Mouse (Mus musculus): ENCODE results near the gene Chchd3. TPM values are rescaled to one million over a fixed set of nuclear protein-coding genes. Genes with fewer than 3 reads are reported as not detected.

Chchd3 gene
- polyA plus RNA-seq, 1 experiment = 68.9 TPM

DNA sequence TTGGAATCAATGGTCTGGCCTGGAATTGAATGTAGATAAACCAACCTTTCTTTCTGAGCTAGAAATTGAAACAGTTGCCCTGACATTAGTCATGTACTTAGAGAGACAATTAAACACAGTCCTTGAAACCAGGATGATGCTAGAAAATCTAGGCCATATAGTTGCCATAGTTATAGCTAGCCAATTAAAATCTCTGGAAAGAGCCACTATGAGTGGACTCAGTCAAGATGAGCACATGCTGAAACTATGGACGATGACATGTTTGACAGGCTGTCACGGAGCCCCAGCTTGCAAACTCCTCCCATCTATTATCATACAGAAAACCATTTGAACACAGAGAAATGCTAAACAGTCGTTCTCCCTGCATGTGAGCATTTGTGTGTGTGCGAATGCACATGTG is 6.4 kb upstream of the Chchd3 start:
- no peak for DNase-seq
- TF ChIP-seq POLR2A (IDR thresholded peaks at IDR 0.05; ENCODE audit: control insufficient read depth, extremely low read depth, insufficient read depth, low read length, poor library complexity) (no peak), CTCF (IDR thresholded peaks at IDR 0.05; ENCODE audit: borderline replicate concordance, control insufficient read depth, extremely low read depth, insufficient read depth, low read length, poor library complexity) (no peak)
- Histone ChIP-seq H3K27ac (ENCODE audit: control insufficient read depth, insufficient read depth, low read length) (no peak overlapping the region), H3K36me3 (ENCODE audit: control insufficient read depth, insufficient read depth, low read length) (no peaks in the 10 kb centered on the region), H3K4me1 (replicated peaks; ENCODE audit: control insufficient read depth, insufficient read depth, low read length) (no peaks in the 10 kb centered on the region), H3K27me3 (ENCODE audit: control insufficient read depth, insufficient read depth, low read length) (no peaks in the 10 kb centered on the region), H3K4me3 (ENCODE audit: control insufficient read depth, insufficient read depth, low read length) (no peak overlapping the region)
- 85% methylated on average over 4 of the region's 4 CpGs for WGBS

- H3K4me1 ChIP-seq (replicated peaks; ENCODE audit: control insufficient read depth, insufficient read depth, low read length) = peaks cover 11% of the 10 kb centered on the region
- H3K36me3 ChIP-seq (ENCODE audit: control insufficient read depth, insufficient read depth, low read length) = peaks cover 3% of the 10 kb centered on the region; the same call in 1 of the 2 replicates
- no peaks in the 10 kb centered on the region for H3K27me3 ChIP-seq (ENCODE audit: control insufficient read depth, insufficient read depth, low read length)
- peak overlapping the region; percentile 62 for H3K4me3 ChIP-seq (ENCODE audit: control insufficient read depth, insufficient read depth, low read length)
- WGBS = 30% methylated on average over 7 of the region's 7 CpGs
- TF ChIP-seq CTCF (IDR thresholded peaks at IDR 0.05; ENCODE audit: borderline replicate concordance, control insufficient read depth, extremely low read depth, insufficient read depth, low read length, poor library complexity) = no peak
- no peak for TF ChIP-seq POLR2A (IDR thresholded peaks at IDR 0.05; ENCODE audit: control insufficient read depth, extremely low read depth, insufficient read depth, low read length, poor library complexity)
- no peak overlapping the region for H3K27ac ChIP-seq (ENCODE audit: control insufficient read depth, insufficient read depth, low read length)
- DNase-seq = peak; percentile 7
These were observed 784 bp downstream of the Chchd3 start for GRCm38 (mm10) chr6:33059276-33059675.

DNA sequence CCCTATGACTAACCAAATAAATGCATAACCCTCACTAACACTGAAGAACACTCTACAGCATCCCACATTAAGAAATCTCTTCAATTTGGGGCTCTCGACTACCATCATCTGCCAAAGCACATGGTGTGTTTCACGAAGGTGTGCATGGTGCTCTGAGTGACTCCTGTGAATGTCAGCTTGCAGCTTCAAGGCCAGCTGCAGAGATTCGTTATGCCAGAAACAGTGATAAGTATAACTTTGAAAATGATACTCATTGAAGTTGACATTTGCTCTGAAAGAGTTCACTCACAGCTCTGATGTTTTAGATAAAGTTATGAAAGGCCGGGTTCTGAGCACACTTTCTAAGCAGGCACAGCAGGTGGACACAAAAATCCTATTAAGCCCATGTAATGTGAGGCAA is 3.7 kb downstream of the Chchd3 start:
- Histone ChIP-seq H3K27ac (ENCODE audit: control insufficient read depth, insufficient read depth, low read length) (0 out of 2 replicates have a peak overlapping the region, but pooled peaks have one; percentile 37), H3K4me1 (replicated peaks; ENCODE audit: control insufficient read depth, insufficient read depth, low read length) (peaks cover 15% of the 10 kb centered on the region), H3K4me3 (ENCODE audit: control insufficient read depth, insufficient read depth, low read length) (no peak overlapping the region), H3K36me3 (ENCODE audit: control insufficient read depth, insufficient read depth, low read length) (peaks cover 3% of the 10 kb centered on the region; the same call in 1 of the 2 replicates), H3K27me3 (ENCODE audit: control insufficient read depth, insufficient read depth, low read length) (no peaks in the 10 kb centered on the region)
- no peak for TF ChIP-seq POLR2A (IDR thresholded peaks at IDR 0.05; ENCODE audit: control insufficient read depth, extremely low read depth, insufficient read depth, low read length, poor library complexity)
- WGBS = 6% methylated on average over 4 of the region's 4 CpGs
- peak; percentile 18 for DNase-seq

DNA sequence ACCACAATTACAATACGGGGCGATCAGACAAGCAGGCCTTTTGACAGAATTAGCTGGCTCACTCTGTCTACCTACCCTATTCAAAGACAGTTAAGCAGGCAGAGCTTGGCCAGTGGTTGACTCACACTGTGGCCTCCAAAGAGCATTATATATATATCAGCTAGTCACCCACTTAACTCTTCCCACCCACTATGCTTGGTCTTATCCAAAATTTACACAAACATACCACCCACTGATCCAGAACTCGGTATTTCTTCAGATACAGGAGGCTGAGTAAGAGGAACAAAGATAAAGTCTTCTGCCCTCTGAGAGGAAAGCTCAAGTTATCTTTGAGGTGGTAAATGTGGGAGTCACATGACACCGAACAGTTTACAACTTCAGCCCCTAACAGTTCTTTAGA is 4.4 kb downstream of the Chchd3 start:
- Histone ChIP-seq H3K36me3 (ENCODE audit: control insufficient read depth, insufficient read depth, low read length) (peaks cover 3% of the 10 kb centered on the region; the same call in 1 of the 2 replicates), H3K27ac (ENCODE audit: control insufficient read depth, insufficient read depth, low read length) (no peak overlapping the region), H3K4me3 (ENCODE audit: control insufficient read depth, insufficient read depth, low read length) (no peak overlapping the region), H3K4me1 (replicated peaks; ENCODE audit: control insufficient read depth, insufficient read depth, low read length) (peaks cover 15% of the 10 kb centered on the region), H3K27me3 (ENCODE audit: control insufficient read depth, insufficient read depth, low read length) (no peaks in the 10 kb centered on the region)
- peak; percentile 43 for DNase-seq
- TF ChIP-seq CTCF (IDR thresholded peaks at IDR 0.05; ENCODE audit: borderline replicate concordance, control insufficient read depth, extremely low read depth, insufficient read depth, low read length, poor library complexity) = no peak
- no peak for TF ChIP-seq POLR2A (IDR thresholded peaks at IDR 0.05; ENCODE audit: control insufficient read depth, extremely low read depth, insufficient read depth, low read length, poor library complexity)
- WGBS = 34% methylated on average over 4 of the region's 4 CpGs

GRCm38 (mm10) chr6:33054946-33055345 is 5.1 kb downstream of the Chchd3 start:
- Histone ChIP-seq H3K4me3 (ENCODE audit: control insufficient read depth, insufficient read depth, low read length) (no peak overlapping the region), H3K27ac (ENCODE audit: control insufficient read depth, insufficient read depth, low read length) (no peak overlapping the region), H3K4me1 (replicated peaks; ENCODE audit: control insufficient read depth, insufficient read depth, low read length) (peaks cover 15% of the 10 kb centered on the region), H3K27me3 (ENCODE audit: control insufficient read depth, insufficient read depth, low read length) (no peaks in the 10 kb centered on the region), H3K36me3 (ENCODE audit: control insufficient read depth, insufficient read depth, low read length) (peaks cover 3% of the 10 kb centered on the region; the same call in 1 of the 2 replicates)
- TF ChIP-seq CTCF (IDR thresholded peaks at IDR 0.05; ENCODE audit: borderline replicate concordance, control insufficient read depth, extremely low read depth, insufficient read depth, low read length, poor library complexity) = no peak
- TF ChIP-seq POLR2A (IDR thresholded peaks at IDR 0.05; ENCODE audit: control insufficient read depth, extremely low read depth, insufficient read depth, low read length, poor library complexity) = no peak
- WGBS = 95% methylated on average over 4 of the region's 4 CpGs
- DNase-seq = no peak

DNA sequence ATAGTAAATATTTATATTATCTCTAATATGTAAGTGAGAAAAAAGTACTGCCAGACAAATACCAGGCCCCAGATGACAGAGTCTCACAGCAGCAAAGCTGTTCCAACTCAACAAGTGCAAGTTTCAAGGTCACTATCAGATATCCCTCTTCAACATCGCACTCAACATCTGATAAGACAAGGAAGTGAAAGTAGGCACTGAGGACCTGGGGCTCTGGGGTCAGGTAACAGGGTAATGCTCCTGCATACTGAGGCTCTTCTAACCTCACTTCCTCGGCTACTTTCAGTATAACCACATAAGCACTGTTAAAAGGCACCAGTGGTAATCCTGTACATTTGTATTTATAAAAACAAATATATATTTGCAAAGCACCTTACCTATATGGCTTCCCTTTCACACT is 8.4 kb downstream of the Chchd3 start:
- TF ChIP-seq CTCF (IDR thresholded peaks at IDR 0.05; ENCODE audit: borderline replicate concordance, control insufficient read depth, extremely low read depth, insufficient read depth, low read length, poor library complexity) (no peak), POLR2A (IDR thresholded peaks at IDR 0.05; ENCODE audit: control insufficient read depth, extremely low read depth, insufficient read depth, low read length, poor library complexity) (no peak)
- Histone ChIP-seq H3K27ac (ENCODE audit: control insufficient read depth, insufficient read depth, low read length) (no peak overlapping the region), H3K27me3 (ENCODE audit: control insufficient read depth, insufficient read depth, low read length) (no peaks in the 10 kb centered on the region), H3K36me3 (ENCODE audit: control insufficient read depth, insufficient read depth, low read length) (peaks cover 10% of the 10 kb centered on the region; the same call in 1 of the 2 replicates), H3K4me3 (ENCODE audit: control insufficient read depth, insufficient read depth, low read length) (no peak overlapping the region), H3K4me1 (replicated peaks; ENCODE audit: control insufficient read depth, insufficient read depth, low read length) (peaks cover 10% of the 10 kb centered on the region)
- no peak for DNase-seq
- WGBS = 27% methylated on average over 2 of the region's 2 CpGs

All from thymus, adult 2 months (tissue).